Mouse (Mus musculus) naive thymus-derived CD4-positive, alpha-beta T cell, adult 2 months (primary cell): ENCODE results near the gene Pla2g1b.

Experiments used
- DNase-seq: peaks from one replicate; pipeline ENCODE4 v3.0.0-alpha.2; 2011; ENCODE audit warnings: low read depth

The Pla2g1b gene

DNA sequence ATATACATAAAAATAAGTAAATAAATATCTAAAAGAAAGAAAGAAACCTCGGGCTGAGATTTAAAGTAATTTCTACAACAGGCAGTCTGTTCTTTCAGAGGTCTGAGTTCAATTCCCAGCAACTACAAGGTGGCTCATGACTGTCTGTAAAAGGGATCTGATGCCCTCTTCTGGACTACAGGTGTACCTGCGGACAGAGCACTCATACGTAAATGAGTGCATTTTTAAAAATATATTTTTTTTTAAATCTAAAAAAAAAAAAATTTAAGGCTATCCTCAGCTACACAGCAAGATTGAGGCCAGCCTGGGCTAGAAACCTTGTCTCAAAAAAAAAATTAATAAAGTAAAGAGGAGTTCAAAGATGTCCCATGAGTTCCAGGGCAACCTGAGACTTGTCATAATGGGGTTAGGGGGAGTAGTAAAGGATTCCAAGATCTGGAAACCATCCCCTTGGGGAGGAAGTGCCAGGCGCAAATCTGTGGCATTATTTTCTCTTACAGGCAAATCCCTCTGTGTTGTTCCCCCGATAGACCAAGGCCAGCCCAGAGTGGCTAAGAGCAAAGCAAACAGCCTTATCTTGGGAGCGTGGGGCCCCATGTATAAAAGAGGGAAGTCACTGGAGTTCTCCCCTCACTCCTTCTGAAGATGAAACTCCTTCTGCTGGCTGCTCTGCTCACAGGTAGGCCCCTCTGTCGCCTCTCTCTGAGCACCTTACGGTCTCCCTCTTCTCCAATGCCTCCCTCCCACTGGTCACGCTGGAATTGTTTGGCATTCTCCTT lies at the start of gene Pla2g1b:
Gene Pla2g1b, plus strand, starts transcription at position 621 of the 779 bp plus-strand sequence.
- DNase-seq = no peak

GRCm38 (mm10) chr5:115428831-115429358 lies 37.2 kb upstream of the Pla2g1b start:
- no peak for DNase-seq

GRCm38 (mm10) chr5:115429359-115430186 lies 36.5 kb upstream of the Pla2g1b start, which contains the start of gene Msi1:
Msi1 (plus strand) TSS chr5:115429599.
- DNase-seq = no peak

GRCm38 (mm10) chr5:115430187-115430960 lies 35.7 kb upstream of the Pla2g1b start:
- no peak for DNase-seq

DNA sequence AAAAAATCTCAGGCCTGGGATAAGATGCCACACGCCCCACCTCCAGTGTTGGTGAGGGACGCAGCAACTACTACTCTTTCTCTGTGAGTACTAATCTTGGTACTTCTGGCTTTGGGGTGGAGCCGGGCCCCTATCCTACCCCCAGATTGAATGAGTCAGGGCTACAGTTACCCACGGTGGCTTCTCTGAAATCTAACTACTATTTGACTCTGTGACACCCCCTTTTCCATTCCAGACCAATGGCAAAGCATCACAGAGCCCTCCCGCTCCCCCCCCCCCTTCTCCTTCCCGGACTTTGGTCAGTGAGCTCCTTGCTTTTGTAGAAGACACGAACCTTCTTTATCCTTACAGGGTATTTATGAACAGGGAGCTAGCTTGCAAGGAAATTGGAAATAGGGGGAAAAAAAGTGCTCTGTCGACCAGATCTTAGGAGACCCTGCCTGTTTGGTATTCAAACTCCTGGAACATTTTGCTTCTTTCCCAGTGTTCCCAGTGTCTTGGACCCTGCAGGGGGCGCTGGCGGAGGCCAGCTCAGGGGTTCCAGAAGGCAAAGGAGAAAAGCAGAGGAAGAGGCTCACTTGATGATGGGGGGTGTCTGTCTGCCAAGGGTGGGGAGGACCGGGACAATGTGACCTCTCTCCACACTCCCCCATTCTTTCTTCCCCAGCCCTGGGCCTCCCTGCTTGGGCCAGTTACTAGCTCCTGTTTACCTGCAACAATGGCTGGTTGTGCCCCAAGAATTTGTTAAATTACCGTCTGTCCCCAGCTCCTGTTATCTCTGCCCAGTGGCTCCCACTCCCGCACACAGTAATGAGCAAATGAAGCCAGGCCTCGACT lies 34.8 kb upstream of the Pla2g1b start:
- no peak for DNase-seq

GRCm38 (mm10) chr5:115431898-115432259 lies 34.2 kb upstream of the Pla2g1b start:
- DNase-seq = no peak

DNA sequence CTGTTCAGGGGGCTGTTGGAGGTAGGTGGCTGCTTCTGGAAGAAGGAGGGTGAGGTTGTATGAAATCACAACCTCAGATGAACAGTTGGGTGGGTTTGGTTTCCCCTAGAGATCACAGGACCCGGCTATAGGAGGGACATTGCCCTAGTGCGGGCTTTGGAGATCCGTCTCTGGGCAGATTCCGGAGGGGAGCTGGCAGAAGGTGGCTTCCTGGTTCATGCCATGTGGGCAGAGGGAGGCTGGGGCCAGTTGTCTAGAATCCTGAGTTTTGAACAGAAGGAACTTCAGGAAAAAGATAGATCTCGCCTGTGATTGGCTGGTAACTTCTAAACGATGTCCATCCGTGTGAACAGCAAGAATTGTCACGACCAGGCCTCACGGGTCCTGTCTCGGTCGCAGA lies 33.7 kb upstream of the Pla2g1b start:
- DNase-seq = no peak

- no peak for DNase-seq
These were observed 32.9 kb upstream of the Pla2g1b start for GRCm38 (mm10) chr5:115433191-115433590.

GRCm38 (mm10) chr5:115434280-115434852 lies 31.7 kb upstream of the Pla2g1b start:
- DNase-seq = no peak

DNA sequence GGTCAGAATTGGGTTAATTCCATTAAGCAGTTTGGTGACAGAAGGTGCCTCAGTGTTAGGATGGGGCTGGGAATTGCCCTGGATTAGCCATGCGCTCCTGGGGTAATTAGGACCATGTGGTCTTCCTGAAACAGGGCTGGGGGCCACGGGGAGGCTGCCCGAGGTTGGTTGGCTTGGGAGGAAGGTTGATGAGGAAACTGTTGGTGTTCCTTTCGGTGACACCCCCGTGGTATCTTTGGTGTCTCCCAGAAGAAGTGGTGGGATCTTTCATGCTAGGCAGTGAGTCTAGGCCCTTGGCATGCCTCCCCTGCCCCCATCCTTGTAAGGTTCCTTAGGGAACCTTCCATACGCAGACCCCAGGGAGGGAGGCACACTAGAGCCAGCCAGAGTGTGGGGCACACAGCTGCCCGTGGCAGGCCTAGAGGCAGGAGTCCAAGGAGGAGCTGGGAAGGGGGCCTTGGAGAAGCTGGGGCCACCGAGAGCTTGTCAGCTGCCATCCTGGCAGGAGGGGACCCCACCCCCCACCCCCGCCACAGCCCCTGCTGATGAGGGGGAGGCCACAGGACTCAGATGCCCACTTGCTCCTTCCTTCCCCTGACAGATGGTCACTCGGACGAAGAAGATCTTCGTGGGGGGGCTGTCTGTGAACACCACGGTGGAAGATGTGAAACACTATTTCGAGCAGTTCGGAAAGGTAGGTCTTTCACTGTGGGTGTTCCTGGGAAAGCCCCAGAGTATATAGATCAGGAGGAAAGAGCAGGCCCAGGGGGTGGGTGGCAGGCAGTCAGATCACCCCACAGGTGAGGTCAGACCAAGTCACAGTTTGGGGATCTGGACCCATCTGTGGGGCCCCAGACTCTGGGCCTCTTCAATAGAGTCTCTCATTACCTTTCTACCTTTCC lies 31.0 kb upstream of the Pla2g1b start:
- no peak for DNase-seq

- DNase-seq = no peak
These were observed 30.2 kb upstream of the Pla2g1b start for GRCm38 (mm10) chr5:115435755-115436379.

DNA sequence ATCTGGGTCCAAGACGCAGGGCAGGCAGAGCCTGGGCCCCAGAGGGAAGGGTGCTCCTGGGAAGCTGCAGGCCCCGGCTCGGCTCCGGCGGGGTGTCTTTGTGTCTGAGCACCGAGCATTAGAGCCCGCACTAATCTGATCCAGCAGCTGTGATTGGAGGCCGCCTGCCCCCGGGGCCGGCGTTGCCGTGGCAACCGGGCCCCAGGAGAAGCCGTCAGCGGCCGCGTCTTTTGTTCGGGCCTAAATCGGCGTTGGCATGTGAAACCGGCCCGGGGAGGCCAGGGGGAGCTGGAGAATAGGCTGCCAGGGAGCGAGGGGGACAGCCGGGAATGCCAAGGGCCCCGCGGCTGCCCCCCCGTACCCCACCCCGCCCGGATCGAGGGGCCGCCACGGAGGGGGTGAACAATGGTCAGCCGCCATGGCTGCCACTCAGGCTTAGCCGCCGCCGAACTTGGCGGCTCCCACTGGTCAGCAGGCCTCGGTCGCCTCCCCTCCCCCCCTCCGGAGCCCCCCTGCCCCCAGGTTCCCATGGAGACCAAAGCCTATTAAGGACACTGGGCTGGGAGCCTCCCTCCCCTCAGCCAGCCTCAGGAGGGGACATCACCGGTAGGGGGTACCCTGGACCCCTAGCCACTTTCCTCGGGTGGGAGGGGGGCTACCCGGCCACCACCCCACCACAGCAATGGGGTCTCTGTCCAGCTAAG lies 29.5 kb upstream of the Pla2g1b start:
- no peak for DNase-seq

DNA sequence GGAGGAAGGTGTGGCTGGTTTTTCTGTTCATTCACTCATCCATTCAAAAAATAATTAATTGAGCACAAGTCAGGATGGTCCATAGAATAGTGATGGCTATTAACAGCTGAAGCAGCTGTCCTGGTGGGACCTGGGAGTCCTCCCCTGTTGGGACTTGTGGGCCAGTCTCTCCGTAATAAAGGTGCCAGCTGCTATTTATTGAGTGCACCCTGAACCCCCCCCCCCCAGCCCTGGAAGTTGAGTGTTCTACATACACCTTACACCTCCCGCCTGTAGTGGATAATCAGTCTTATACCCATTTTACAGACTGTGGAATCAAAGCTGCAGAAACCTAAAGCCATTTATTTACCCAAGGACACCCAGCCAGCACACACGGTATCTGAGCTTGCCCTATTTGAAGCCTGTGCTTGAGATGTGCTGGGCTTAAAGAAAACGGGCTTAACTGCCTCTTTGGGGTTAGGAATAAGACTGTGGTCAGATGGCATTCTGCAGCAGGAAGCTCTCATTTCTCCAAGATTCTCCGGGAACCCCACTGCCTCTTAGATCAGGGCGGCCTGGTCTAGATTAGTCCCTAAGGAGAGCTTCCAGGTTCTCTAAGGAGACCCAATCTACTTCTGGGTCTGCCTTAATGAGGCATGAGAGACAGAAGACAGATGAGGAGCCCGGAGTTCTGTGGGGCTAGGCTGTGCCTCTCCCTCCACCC lies 28.7 kb upstream of the Pla2g1b start:
- no peak for DNase-seq

GRCm38 (mm10) chr5:115437945-115438315 lies 28.1 kb upstream of the Pla2g1b start:
- DNase-seq = no peak

DNA sequence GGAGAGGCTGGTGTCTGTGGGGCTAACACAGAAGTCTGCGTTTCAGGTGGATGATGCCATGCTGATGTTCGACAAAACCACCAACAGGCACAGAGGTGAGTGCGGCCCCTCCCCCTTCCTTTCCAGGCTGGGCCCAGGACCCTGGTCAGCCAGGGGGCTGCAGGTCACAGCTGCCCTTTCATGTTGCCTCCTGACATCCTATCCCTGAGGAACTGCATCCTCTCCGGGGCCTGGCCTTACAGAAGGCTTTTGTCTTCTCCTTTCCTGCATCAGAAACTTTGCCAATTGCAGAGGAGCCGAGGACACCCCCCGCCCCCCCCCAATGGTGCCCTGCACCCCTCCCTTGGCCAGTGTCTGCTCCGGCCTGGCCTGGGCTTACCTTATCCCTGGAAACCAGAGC lies 27.4 kb upstream of the Pla2g1b start:
- DNase-seq = no peak

DNA sequence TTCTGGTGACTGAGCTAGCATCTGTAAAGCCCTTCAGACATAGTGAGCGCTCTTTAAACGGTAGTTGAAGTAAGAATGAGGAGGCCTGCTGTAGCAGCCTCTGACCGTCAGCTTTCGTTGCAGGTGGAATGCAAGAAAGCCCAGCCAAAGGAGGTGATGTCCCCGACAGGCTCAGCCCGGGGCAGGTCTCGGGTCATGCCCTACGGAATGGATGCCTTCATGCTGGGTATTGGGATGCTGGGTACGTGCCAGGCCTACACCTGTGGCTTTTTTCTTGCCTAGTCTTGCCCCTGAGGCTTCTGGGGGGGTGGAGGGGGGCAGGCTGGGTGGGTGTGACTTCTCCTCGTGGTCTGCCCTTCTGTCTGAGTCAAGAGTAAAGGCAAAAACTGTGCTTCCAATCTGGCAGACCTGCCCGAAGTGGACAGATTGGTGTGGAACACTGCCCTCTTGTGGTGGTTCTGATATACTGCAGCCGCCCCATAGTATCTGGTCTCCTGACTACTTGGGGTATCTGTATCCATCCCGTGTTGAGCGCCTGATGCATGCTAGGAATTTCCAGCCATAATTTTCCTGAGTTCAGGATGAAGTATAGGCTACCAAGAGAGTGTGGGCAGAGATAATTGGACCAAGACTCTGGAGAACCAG lies 24.7 kb upstream of the Pla2g1b start:
- peak; percentile 77 for DNase-seq

GRCm38 (mm10) chr5:115442663-115443062 lies 23.4 kb upstream of the Pla2g1b start:
- DNase-seq = peak; percentile 48

GRCm38 (mm10) chr5:115444130-115444529 lies 21.9 kb upstream of the Pla2g1b start:
- DNase-seq = no peak
